Mouse (Mus musculus) cerebellum, adult 2 months (tissue): ENCODE data around the gene Adamtsl3.

Experiments
- CTCF ChIP-seq: fragments of 200-500 bp; IDR thresholded peaks from 2 replicates; pipeline ENCODE4 v1.5.1; 2011; ENCODE audit warnings: low read depth, mild to moderate bottlenecking, control low read depth, low read length, moderate library complexity, borderline replicate concordance; ENCODE audit not compliant: insufficient read depth
- POLR2A ChIP-seq: fragments of 200-500 bp; IDR thresholded peaks from 2 replicates; pipeline ENCODE4 v1.6.1; 2011; ENCODE audit warnings: low read length, control low read depth, borderline replicate concordance; ENCODE audit not compliant: insufficient read depth

DNA sequence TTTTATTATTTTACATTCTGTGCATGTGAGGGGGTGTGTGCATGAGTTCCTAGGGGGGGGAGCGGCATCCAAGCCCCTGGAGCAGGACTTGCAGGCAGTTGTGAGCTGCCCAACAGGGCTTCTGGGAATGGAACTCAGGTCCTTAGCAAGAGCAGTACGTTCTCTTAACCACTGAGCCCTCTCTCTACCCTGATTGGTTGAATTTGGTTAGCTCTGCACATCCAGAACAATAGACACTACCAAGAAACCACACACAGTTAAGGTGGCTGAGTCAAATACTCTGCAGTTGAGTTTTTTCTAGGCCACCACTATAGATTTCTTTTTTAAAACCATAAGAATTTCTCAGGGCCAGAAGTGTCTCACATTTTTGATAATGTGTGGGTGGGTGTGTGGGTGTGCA, 158.7 kb downstream of the Adamtsl3 start:
- TF ChIP-seq CTCF (no peak), POLR2A (no peak)
